Mouse (Mus musculus) lung, postnatal 36 days (tissue): ENCODE measurements around the gene Kdelc2.
A peak's percentile ranks its signal among the peaks of the same experiment; 100 is the strongest.

Source experiments
- DNase-seq: peaks from one replicate; pipeline ENCODE4 v3.0.0; 2022; ENCODE audit warnings: mixed read lengths

The Kdelc2 gene

GRCm38 (mm10) chr9:53383951-53384866 is at the start of gene Kdelc2:
Kdelc2 (plus strand) TSS chr9:53384025.
- peak; percentile 89 for DNase-seq

GRCm38 (mm10) chr9:53335131-53335530 is 48.7 kb upstream of the Kdelc2 start:
- DNase-seq = no peak

GRCm38 (mm10) chr9:53339603-53340002 is 44.2 kb upstream of the Kdelc2 start:
- no peak for DNase-seq

- peak; percentile 45 for DNase-seq
Measured at GRCm38 (mm10) chr9:53340328-53340916, 43.4 kb upstream of the Kdelc2 start.

- DNase-seq = peak; percentile 51
Measured at GRCm38 (mm10) chr9:53340969-53341368, 42.9 kb upstream of the Kdelc2 start.

- peak; percentile 2 for DNase-seq
Measured at GRCm38 (mm10) chr9:53341981-53342380, 41.8 kb upstream of the Kdelc2 start.

GRCm38 (mm10) chr9:53344646-53345432 is 39.0 kb upstream of the Kdelc2 start:
- DNase-seq = no peak

GRCm38 (mm10) chr9:53345728-53346127 is 38.1 kb upstream of the Kdelc2 start:
- no peak for DNase-seq

GRCm38 (mm10) chr9:53346402-53346801 is 37.4 kb upstream of the Kdelc2 start:
- DNase-seq = no peak

- DNase-seq = no peak
Measured at GRCm38 (mm10) chr9:53349211-53349610, 34.6 kb upstream of the Kdelc2 start.

- no peak for DNase-seq
Measured at GRCm38 (mm10) chr9:53350331-53350730, 33.5 kb upstream of the Kdelc2 start.

GRCm38 (mm10) chr9:53351899-53352298 is 31.9 kb upstream of the Kdelc2 start:
- DNase-seq = no peak

- DNase-seq = no peak
Measured at GRCm38 (mm10) chr9:53353161-53353560, 30.7 kb upstream of the Kdelc2 start.

GRCm38 (mm10) chr9:53356219-53357155 is 27.3 kb upstream of the Kdelc2 start:
- peak; percentile 85 for DNase-seq

GRCm38 (mm10) chr9:53371339-53371738 is 12.5 kb upstream of the Kdelc2 start:
- DNase-seq = no peak

GRCm38 (mm10) chr9:53375907-53376306 is 7.9 kb upstream of the Kdelc2 start:
- DNase-seq = peak; percentile 65

GRCm38 (mm10) chr9:53376820-53377219 is 7.0 kb upstream of the Kdelc2 start:
- peak; percentile 34 for DNase-seq

- no peak for DNase-seq
Measured at GRCm38 (mm10) chr9:53377597-53377996, 6.2 kb upstream of the Kdelc2 start.

- no peak for DNase-seq
Measured at GRCm38 (mm10) chr9:53378171-53378570, 5.7 kb upstream of the Kdelc2 start.

GRCm38 (mm10) chr9:53380595-53380994 is 3.2 kb upstream of the Kdelc2 start:
- no peak for DNase-seq

- no peak for DNase-seq
Measured at GRCm38 (mm10) chr9:53381113-53381615, 2.7 kb upstream of the Kdelc2 start.

GRCm38 (mm10) chr9:53384873-53385272 is 1.0 kb downstream of the Kdelc2 start:
- no peak for DNase-seq
